Mouse (Mus musculus): ENCODE data around the gene Ovol3.
"Not testable (repeated sequence)": the region's sequence is repeated elsewhere in the genome, so short reads cannot be mapped to it uniquely, and the experiment has no call there.

The Ovol3 gene

GRCm38 (mm10) chr7:30224206-30224605 lies 11.3 kb downstream of the Ovol3 start:
- intact Hi-C loops (cut with DNase I), result no loop called here

- intact Hi-C loops (cut with DNase I), result no loop called here
These were observed 13.3 kb downstream of the Ovol3 start for GRCm38 (mm10) chr7:30222205-30222604.

- intact Hi-C loops (cut with DNase I), result no loop called here
These were observed 14.1 kb downstream of the Ovol3 start for GRCm38 (mm10) chr7:30221433-30221832.

DNA sequence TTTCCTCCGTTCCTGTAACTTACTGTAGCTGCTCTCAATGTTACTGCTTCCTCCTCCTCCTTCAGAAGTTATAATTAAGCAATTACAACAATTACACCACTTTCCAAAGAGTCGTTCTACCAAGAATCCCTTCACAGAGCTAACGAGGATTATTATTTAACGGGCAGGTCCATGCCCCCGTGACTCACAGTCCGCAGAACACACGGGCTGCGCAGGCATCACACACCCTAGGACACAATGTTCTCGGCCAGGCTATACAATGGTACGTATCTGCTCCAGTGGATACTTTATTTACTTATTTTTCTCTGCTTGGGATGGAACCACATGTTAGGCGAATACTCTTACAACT lies 15.5 kb downstream of the Ovol3 start:
- intact Hi-C loops (cut with DNase I), result no loop called here

- intact Hi-C loops (cut with DNase I), result loop anchor here (5.0 kb wide), 1 partner anchor 37 kb away; the partner anchor contains the start of gene Cox7a1
These were observed 16.1 kb downstream of the Ovol3 start for GRCm38 (mm10) chr7:30219293-30220007.

- intact Hi-C loops (cut with DNase I), result loop anchor here (5.0 kb wide), 1 partner anchor 35 kb away; the partner anchor contains the start of gene Cox7a1
These were observed 18.2 kb downstream of the Ovol3 start for GRCm38 (mm10) chr7:30217277-30217676.

- intact Hi-C loops (cut with DNase I), result loop anchor here (5.0 kb wide), 1 partner anchor 34 kb away; the partner anchor contains the start of gene Cox7a1
These were observed 18.8 kb downstream of the Ovol3 start for GRCm38 (mm10) chr7:30216723-30217151.

DNA sequence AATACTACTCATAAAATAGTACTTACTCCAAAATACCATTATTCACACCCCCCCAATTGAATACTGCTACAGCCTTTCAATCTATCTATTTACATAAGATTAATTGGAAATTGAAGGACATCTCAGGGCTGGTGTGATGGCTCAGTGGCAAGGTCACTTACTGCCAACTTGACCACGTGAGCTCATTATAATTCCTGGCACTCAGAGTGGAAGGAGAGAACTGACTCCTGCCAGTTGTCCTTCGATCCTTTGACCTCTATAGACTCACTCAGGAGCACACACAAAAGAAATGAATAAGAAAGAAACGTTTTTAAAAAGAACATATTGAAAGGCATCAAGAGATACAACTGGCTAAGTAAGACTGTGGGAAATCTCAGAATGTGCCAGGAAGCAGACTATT lies 19.6 kb downstream of the Ovol3 start:
- intact Hi-C loops (cut with DNase I), result loop anchor here (5.0 kb wide), 1 partner anchor 34 kb away; the partner anchor contains the start of gene Cox7a1

DNA sequence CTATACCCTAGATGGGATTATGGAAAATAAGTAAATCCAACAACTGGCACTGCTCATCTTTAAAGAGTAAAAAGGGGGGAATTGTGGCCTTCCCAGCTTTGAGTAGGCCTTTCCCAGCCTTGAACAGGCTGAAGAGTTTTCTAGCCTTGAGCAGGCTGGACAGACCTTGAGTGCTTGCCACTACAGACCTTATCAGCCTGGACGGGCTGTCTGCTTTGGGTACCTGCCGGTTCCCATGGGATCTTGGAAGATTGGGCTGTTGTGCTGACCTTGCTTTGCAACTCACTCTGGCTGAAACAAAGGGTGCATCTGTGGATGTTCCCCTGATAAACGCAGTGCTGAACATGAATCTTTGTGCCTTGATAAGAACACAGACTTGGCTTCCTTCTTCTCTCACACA lies 21.6 kb downstream of the Ovol3 start:
- intact Hi-C loops (cut with DNase I), result no loop called here

GRCm38 (mm10) chr7:30211025-30211424 lies 24.5 kb downstream of the Ovol3 start:
- intact Hi-C loops (cut with DNase I), result no loop called here

GRCm38 (mm10) chr7:30206364-30206763 lies 29.2 kb downstream of the Ovol3 start:
- intact Hi-C loops (cut with DNase I), result not testable (repeated sequence)

DNA sequence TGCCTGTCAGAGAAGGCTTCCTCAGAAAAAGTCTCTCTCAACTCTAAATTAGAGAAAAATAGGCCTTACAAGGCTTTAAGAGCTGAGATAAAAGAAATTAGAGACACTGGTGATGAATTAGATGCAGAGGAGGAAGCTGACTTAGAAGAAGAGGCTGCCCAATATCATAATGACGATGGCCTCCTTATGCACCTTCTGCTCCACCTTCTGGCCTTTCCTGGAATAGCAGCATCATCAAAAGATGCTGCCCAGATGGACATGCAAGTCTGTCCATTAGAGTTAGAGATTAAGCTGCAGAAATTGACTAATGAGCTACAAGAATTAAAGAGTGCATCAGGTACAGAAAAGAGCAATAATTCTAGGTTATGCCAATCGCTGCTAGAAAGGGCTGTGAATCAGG lies 30.1 kb downstream of the Ovol3 start:
- intact Hi-C loops (cut with DNase I), result loop anchor here (2.0 kb wide), 1 partner anchor 25 kb away; no protein-coding TSS in a partner anchor

- intact Hi-C loops (cut with DNase I), result loop anchor here (2.0 kb wide), 1 partner anchor 24 kb away; no protein-coding TSS in a partner anchor
These were observed 31.1 kb downstream of the Ovol3 start for GRCm38 (mm10) chr7:30204380-30204779.

DNA sequence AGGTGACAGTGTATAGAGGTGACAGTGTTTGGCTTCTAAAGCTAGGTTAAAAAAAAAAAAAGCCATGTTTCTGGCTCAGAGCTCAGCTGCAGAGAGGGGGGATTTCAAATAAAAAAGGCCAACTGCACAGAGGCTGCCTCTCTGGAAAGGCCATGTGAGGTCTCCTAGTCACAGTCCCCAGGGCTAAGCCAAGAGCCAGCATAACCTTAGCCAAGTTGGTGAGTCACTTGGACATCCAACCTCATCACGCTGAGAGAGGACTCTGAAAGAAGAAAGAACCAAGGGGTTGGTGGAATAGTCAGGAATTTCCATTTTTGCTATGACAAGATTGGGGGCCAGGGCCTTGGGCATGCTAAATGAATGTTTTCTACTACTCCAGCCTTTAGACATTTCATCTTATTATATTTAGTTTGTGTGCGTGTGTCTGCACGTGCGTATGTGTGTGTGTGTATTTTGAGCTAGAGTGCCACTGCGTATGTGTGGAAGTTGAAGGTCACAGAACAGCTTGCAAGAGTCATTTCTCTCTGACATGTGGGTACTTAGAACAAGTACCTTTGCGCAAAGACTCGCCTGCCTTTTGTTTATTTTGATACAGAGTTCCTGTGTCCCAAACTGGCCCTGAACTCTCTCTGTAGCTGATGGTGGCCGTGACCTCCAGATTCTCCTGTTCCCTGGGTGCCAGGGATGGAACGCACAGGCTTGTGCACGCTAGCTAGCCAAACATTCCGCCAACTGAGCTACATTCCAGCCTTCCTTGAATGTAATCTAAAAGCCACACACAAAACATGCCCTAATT lies 32.4 kb downstream of the Ovol3 start:
- intact Hi-C loops (cut with DNase I), result no loop called here

GRCm38 (mm10) chr7:30200661-30201060 lies 34.9 kb downstream of the Ovol3 start:
- intact Hi-C loops (cut with DNase I), result not testable (repeated sequence)

DNA sequence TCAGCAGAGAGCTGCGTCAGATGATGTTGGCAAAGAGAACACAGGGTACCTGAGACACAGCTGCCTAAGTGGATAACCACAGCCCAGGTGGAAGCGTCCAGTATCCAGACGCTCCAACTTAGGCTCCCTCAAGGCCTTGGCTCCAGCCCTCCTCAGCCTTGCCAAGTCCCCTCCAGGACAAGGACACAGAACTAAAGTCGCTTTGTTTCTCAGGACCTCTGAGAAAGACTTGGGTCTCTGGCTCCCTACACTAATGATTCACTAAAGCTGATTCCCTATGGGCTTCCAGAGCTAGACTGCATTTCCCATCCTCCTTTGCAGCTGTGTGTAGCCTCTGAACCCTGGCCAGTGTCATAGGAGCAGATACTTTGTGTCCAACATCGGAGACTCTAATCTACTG lies 35.3 kb downstream of the Ovol3 start:
- intact Hi-C loops (cut with DNase I), result no loop called here

DNA sequence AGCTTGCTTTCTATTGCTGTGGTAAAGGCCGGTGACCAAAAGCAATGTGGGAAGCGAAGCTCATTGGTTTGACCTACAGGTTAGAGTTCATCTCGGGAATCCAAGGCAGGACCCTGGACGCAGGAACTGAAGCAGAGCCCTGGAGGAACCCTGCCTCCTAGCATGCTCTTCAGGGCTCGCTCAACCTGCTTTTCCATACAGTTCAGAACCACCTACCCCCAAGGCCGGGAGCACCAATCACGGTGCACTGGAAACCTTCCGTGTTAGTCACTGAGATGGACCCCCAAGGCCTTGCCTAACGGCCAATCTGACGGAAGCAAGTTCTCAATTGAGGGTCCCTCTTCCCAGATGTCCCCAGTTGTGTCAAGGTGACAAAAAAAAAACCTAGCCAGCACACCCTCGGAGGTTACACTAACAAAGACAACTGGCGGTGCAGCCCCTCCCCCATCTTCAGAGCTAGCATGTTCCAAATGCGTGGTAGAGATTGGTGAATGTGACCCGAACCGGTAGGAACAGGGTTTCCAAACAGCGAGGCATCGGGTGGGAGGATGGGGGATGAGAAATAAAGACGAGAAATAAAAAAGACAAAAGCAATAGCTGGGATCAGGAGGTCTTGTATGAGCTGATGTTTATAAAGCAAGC lies 35.9 kb downstream of the Ovol3 start:
- intact Hi-C loops (cut with DNase I), result no loop called here

- intact Hi-C loops (cut with DNase I), result no loop called here
These were observed 37.0 kb downstream of the Ovol3 start, which contains the start of gene Capns1 for GRCm38 (mm10) chr7:30198481-30198971. Gene Capns1, minus strand, starts transcription at chr7:30198811.

DNA sequence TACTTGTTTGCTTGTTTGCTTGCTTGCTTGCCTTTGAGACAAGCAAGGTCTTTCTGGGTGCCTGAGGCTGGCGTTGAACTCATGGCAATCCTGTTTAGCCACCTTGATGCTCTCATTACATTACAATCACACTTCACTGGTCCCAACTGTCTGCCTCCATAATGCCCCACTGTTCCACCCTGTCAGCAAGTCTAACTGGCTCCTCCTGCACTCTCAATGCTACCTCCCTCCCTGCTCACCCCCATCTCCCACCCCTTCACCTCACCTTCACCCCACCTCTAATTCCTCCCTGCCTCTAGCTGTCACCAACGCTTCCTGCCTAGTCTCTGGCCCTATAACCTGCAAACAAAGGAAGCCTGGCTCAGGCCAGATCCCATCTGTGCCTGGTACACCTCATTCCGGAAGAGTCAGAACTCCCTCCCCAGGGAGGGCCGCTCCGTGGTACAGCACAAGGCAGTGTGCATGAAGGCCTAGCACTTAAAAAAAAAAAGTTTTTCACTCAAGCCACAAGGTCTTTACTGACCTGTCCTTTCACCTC lies 37.9 kb downstream of the Ovol3 start:
- intact Hi-C loops (cut with DNase I), result no loop called here

DNA sequence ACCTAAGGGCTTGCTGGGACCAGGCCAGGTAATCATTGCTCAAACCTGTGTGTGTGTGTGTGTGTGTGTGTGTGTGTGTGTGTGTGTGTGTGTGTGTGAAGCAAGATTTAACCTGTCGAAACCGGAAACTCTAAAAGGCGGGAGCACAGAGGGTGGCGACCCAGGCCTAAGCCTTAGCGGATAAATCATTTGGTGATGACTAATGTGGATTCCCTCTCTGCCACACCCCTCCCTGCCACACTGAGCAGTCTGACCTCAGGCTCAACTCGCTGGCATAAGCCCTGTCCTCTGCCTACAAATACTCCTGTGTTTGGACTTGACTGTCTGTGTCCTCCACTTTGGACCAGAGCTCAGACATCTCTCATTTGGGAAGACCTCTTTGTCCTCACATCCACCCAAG lies 39.4 kb downstream of the Ovol3 start:
- intact Hi-C loops (cut with DNase I), result no loop called here

DNA sequence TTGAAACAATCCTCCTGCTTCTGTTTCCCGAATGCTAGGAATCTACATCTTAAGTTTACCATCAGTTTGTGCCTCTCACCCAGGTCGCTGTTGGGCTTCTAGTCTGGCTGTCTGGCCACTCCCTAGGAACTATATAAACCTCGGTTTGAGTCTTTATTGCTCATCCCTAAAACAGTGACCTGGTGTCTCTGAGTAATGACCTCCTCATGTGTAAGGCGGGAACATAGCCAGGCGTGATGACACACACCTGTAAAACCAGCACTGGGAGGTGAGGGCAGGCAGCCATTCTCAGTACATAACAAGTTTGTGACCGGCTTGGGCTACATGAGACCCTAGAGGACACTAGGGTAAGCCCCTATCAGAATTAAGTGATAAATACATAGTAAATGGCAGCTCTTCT lies 40.1 kb downstream of the Ovol3 start:
- intact Hi-C loops (cut with DNase I), result no loop called here
